Mouse (Mus musculus): ENCODE data around the gene Slc4a1.

The Slc4a1 gene

GRCm38 (mm10) chr11:102309821-102310617, 56.0 kb downstream of the Slc4a1 start:
- in situ Hi-C loops (cut with MboI; ENCODE audit: low sequenced_read_pairs), result no loop called here

- in situ Hi-C loops (cut with MboI; ENCODE audit: low sequenced_read_pairs), result no loop called here
Observed at GRCm38 (mm10) chr11:102308979-102309378, 57.0 kb downstream of the Slc4a1 start.

- in situ Hi-C loops (cut with MboI; ENCODE audit: low sequenced_read_pairs), result no loop called here
Observed at GRCm38 (mm10) chr11:102308104-102308503, 57.9 kb downstream of the Slc4a1 start.

GRCm38 (mm10) chr11:102305359-102305758, 60.6 kb downstream of the Slc4a1 start:
- in situ Hi-C loops (cut with MboI; ENCODE audit: low sequenced_read_pairs), result no loop called here

- in situ Hi-C loops (cut with MboI; ENCODE audit: low sequenced_read_pairs), result loop anchor here (5.0 kb wide), 1 partner anchor 108 kb away; no protein-coding TSS in a partner anchor
Observed at GRCm38 (mm10) chr11:102304141-102304540, 61.9 kb downstream of the Slc4a1 start.

- in situ Hi-C loops (cut with MboI; ENCODE audit: low sequenced_read_pairs), result loop anchor here (5.0 kb wide), 1 partner anchor 112 kb away; no protein-coding TSS in a partner anchor
Observed at GRCm38 (mm10) chr11:102299839-102300238, 66.2 kb downstream of the Slc4a1 start.
